Comparison of ENCODE assay signal across 17 mouse cellular contexts in genomic region chr5:146307046-146307743, GRCm38 (mm10).
DNase-seq lines count a peak whose midpoint lies in the region; ATAC-seq and TF ChIP-seq lines count a peak whose summit lies in the region.
"Had no signal": no experiment of that assay in that cellular context is flagged by ENCODE, and none has a peak within 500 bp of the region (broad histone marks: within the 10 kb centered on the region; RNA-seq: fewer than 3 reads in every experiment).

No protein-coding gene starts in this region.

- 57% methylated on average over 8 of the region's 8 CpGs for WGBS in liver, embryonic 12.5 days (ENCODE audit: insufficient replicate concordance)

- DNase-seq in adrenal gland, postnatal 14 days, result peak; percentile 19
- DNase-seq in adrenal gland, postnatal 4 days (ENCODE audit: low spot score in 2 of 2), result no peak
- peak; percentile 57 for DNase-seq in MEL-GATA-1-ER (ENCODE audit: extremely low read depth, low read depth)
- DNase-seq in lung, postnatal 10 days, result peak; percentile 59
- no peak for DNase-seq in left cerebral cortex, adult 2 months (ENCODE audit: extremely low spot score in 1 of 2, low spot score in 2 of 2)
- no peak for DNase-seq in layer of hippocampus, adult 8-10 months (ENCODE audit: low spot score in 2 of 2)
- DNase-seq in adrenal gland, adult 18-20 months (ENCODE audit: low spot score in 2 of 2), result no peak
- DNase-seq: cerebellum, adult 9-11 months; layer of hippocampus, postnatal 36 days; retina, postnatal 1 day; thymus, postnatal 14 days had no signal

- H3K4me2 ChIP-seq in liver, embryonic 12.5 days, result peak overlapping the region; percentile 17
- H3K4me2 ChIP-seq: hindbrain, embryonic 14.5 days; midbrain, embryonic 15.5 days; neural tube, embryonic 12.5 days had no signal

- no peak overlapping the region for H3K4me3 ChIP-seq in liver, embryonic 12.5 days
- no peak overlapping the region for H3K4me3 ChIP-seq in left cerebral cortex, adult 2 months
- H3K4me3 ChIP-seq: embryonic facial prominence, embryonic 10.5 days; heart, embryonic 10.5 days; midbrain, embryonic 15.5 days; neural tube, embryonic 12.5 days had no signal

- peaks cover 56% of the 10 kb centered on the region for H3K36me3 ChIP-seq in liver, embryonic 12.5 days

- H3K27me3 ChIP-seq in liver, embryonic 12.5 days (replicated peaks), result no peaks in the 10 kb centered on the region
- H3K27me3 ChIP-seq: midbrain, embryonic 15.5 days; neural tube, embryonic 12.5 days had no signal

- H3K4me1 ChIP-seq in liver, embryonic 12.5 days, result peaks cover 57% of the 10 kb centered on the region
- H3K4me1 ChIP-seq: heart, embryonic 10.5 days; midbrain, embryonic 15.5 days; neural tube, embryonic 12.5 days had no signal

- peak overlapping the region; percentile 96 for H3K27ac ChIP-seq in liver, embryonic 12.5 days
- no peak overlapping the region for H3K27ac ChIP-seq in left cerebral cortex, adult 2 months
- H3K27ac ChIP-seq: embryonic facial prominence, embryonic 10.5 days; heart, embryonic 10.5 days; hindbrain, embryonic 14.5 days; midbrain, embryonic 15.5 days; neural tube, embryonic 12.5 days had no signal

- intact Hi-C loops in left cerebral cortex, adult 2 months (cut with DNase I), result no loop called here

- peaks cover 17% of the 10 kb centered on the region for H3K9me3 ChIP-seq in liver, embryonic 12.5 days (replicated peaks)
- H3K9me3 ChIP-seq: embryonic facial prominence, embryonic 10.5 days; heart, embryonic 10.5 days; midbrain, embryonic 15.5 days; neural tube, embryonic 12.5 days had no signal

- peak; percentile 76 for ATAC-seq in liver, embryonic 12.5 days
- ATAC-seq: midbrain, embryonic 15.5 days had no signal

- peak overlapping the region; percentile 33; the same call in 1 of the 2 replicates for H3K9ac ChIP-seq in liver, embryonic 12.5 days
- H3K9ac ChIP-seq: hindbrain, embryonic 14.5 days; midbrain, embryonic 15.5 days; neural tube, embryonic 12.5 days had no signal

- no peak for TF ChIP-seq CTCF in left cerebral cortex, adult 2 months (IDR thresholded peaks at IDR 0.05)

Comparison
In these comparisons a context has a peak if more than half of its experiments do, and no peak if none do; other contexts are left out.
1. DNase-seq: peak in adrenal gland, postnatal 14 days (single experiment), MEL-GATA-1-ER (single experiment) and lung, postnatal 10 days (single experiment); none in adrenal gland, postnatal 4 days (0 of 2), left cerebral cortex, adult 2 months (0 of 2), layer of hippocampus, adult 8-10 months (0 of 2) and adrenal gland, adult 18-20 months (0 of 2).